Mouse (Mus musculus) bone marrow, adult 2 months (tissue): ENCODE measurements around the gene Ttc32.

ENCODE experiments used
- CTCF ChIP-seq: fragments of 200-500 bp; IDR thresholded peaks from 2 replicates; pipeline ENCODE4 v1.5.1; 2011; ENCODE audit warnings: low read length, control low read depth; ENCODE audit not compliant: control insufficient read depth, insufficient read depth
- POLR2A ChIP-seq: fragments of 200-500 bp; IDR thresholded peaks from 2 replicates; pipeline ENCODE4 v1.6.1; 2011; ENCODE audit warnings: low read depth, mild to moderate bottlenecking, control low read depth, low read length, borderline replicate concordance; ENCODE audit not compliant: control insufficient read depth

- no peak for TF ChIP-seq POLR2A
- TF ChIP-seq CTCF, result no peak
Observed at GRCm38 (mm10) chr12:9059965-9060364, 30.2 kb downstream of the Ttc32 start.
